Mouse (Mus musculus) kidney, adult 2 months (tissue): ENCODE results near the gene Skint5.
"Not testable (repeated sequence)": the region's sequence is repeated elsewhere in the genome, so short reads cannot be mapped to it uniquely, and the experiment has no call there.

ENCODE experiments used
- CTCF ChIP-seq: fragments of 200-500 bp; conservative IDR thresholded peaks from 2 replicates; pipeline ENCODE4 v1.5.1; 2011; ENCODE audit warnings: low read depth, mild to moderate bottlenecking, control low read depth, low read length, moderate library complexity, mixed read lengths; ENCODE audit not compliant: insufficient read depth, insufficient read length
- POLR2A ChIP-seq: fragments of 200-500 bp; IDR thresholded peaks from one replicate; pipeline ENCODE4 v1.6.1; 2011; ENCODE audit warnings: low read depth, low read length, control low read depth

- TF ChIP-seq CTCF, POLR2A: not testable (repeated sequence)
Observed at GRCm38 (mm10) chr4:113448230-113448629, 551.1 kb downstream of the Skint5 start.
